Mouse (Mus musculus) G1E (cell line): Measurements from ENCODE around the gene Zfp933. TPM values are rescaled to one million over a fixed set of nuclear protein-coding genes. Genes with fewer than 3 reads are reported as not detected.

Source experiments
- ATAC-seq: 2 replicates; pipeline ENCODE4 v1.8.0; 2016; ENCODE audit warnings: mild to moderate bottlenecking; ENCODE audit not compliant: insufficient number of reproducible peaks, poor library complexity, low FRiP score, severe bottlenecking; ENCODE audit errors: extremely low read depth
- DNase-seq: peaks from one replicate; pipeline ENCODE4 v3.0.0; 2012; ENCODE audit warnings: low spot score
- H3K27me3 ChIP-seq: 2 replicates; pipeline ENCODE4 v1.6.1; 2012; ENCODE audit warnings: mild to moderate bottlenecking, low read length, inconsistent platforms; ENCODE audit not compliant: insufficient read depth
- H3K36me3 ChIP-seq: replicated peaks from 2 replicates; pipeline ENCODE3; 2012; ENCODE audit warnings: mild to moderate bottlenecking, inconsistent platforms
- H3K4me1 ChIP-seq: 2 replicates; pipeline ENCODE4 v1.6.1; 2012; ENCODE audit warnings: low read depth, low read length, inconsistent platforms, mixed read lengths; ENCODE audit not compliant: insufficient read depth
- H3K4me3 ChIP-seq: 2 replicates; pipeline ENCODE4 v1.5.1; 2012; ENCODE audit warnings: low read depth, mild to moderate bottlenecking, inconsistent platforms, low read length, moderate library complexity, mixed read lengths
- H3K9me3 ChIP-seq: replicated peaks from 2 replicates; pipeline ENCODE4 v1.6.1; 2012; ENCODE audit warnings: inconsistent platforms
- CTCF ChIP-seq: IDR thresholded peaks from 2 replicates; pipeline ENCODE4 v1.5.1; 2012; ENCODE audit warnings: low read depth, low read length, inconsistent platforms, mixed read lengths
- GATA1 ChIP-seq: IDR thresholded peaks from 2 replicates; pipeline ENCODE4 v1.6.1; 2012; ENCODE audit warnings: borderline replicate concordance, low read length, inconsistent platforms, mixed read lengths
- GATA2 ChIP-seq: IDR thresholded peaks from 2 replicates; pipeline ENCODE4 v1.6.1; 2012; ENCODE audit warnings: low read depth, low read length, inconsistent platforms, borderline replicate concordance
- POLR2AphosphoS5 ChIP-seq: IDR thresholded peaks from 2 replicates; pipeline ENCODE4 v1.6.1; 2012; ENCODE audit warnings: low read depth, low read length, inconsistent platforms; ENCODE audit not compliant: insufficient replicate concordance
- TAL1 ChIP-seq: conservative IDR thresholded peaks from 2 replicates; pipeline ENCODE4 v1.6.1; 2012; ENCODE audit warnings: low read depth, low read length, inconsistent platforms, mixed read lengths
- polyA plus RNA-seq: library from polyadenylated mRNA; stranded (reverse); fragments of >175 nt; gene quantifications from 2 replicates; pipeline ENCODE4 v1.2.3, GENCODE M21; 2012
- total RNA-seq, 2 experiments: library from RNA; stranded (forward) in 1 of 2; stranded (reverse) in 1 of 2; fragments of 200-1000 nt in 1 of 2; fragments of >200 nt in 1 of 2; fragmentation: Nextera tagmentation in 1 of 2; gene quantifications; 2 replicates each; pipeline ENCODE4 v1.2.3; 2014 to 2017

Zfp933 gene
- total and polyA plus RNA-seq, 3 experiments = 0.15 to 12.4 (median 10.9) TPM

DNA sequence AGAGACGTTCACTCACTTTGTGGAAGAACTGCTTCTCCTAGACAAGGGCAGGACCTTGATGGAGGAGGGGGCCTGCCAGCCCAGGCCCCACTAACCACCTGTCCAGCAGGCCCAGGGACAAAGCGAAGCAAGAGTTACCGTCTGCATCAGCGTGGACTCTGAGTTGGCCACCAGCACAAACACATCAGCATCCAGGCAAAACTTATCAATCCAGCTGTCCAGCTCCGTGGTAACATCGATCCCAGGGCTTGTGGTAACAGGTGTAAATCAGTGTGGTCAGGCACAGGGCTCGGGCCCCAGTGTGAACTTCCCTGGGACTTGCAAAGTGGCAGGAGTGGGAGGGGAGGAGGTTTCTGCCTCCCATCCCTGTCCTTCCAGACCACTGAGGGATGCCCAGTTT, 39.1 kb upstream of the Zfp933 start:
- H3K4me1 ChIP-seq = no peaks in the 10 kb centered on the region
- TF ChIP-seq GATA2 (no peak), CTCF (no peak), GATA1 (no peak), TAL1 (no peak), POLR2AphosphoS5 (no peak)
- H3K4me3 ChIP-seq = no peak overlapping the region
- H3K27me3 ChIP-seq = no peaks in the 10 kb centered on the region
- H3K9me3 ChIP-seq = no peaks in the 10 kb centered on the region
- H3K36me3 ChIP-seq = peaks cover 94% of the 10 kb centered on the region
- ATAC-seq (no peak), DNase-seq (no peak)

DNA sequence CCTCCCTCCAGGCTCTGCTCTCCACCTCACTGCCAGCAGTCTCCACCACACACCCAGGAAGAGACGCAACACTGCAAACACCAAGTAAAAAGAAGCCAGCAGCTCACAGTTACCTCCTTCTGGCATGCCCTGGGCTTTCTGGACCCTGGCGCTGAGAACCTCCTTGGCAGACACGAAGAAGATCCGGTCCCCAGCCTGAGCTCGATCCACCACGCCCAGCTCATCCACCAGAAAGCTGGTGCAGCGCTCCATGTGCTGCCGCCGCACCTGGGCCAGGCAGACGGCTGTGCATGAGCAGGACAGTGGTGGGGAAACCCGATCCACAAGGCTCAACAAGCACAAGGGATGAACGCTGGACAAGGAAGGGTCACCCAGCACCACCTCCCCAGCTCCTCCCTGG, 38.0 kb upstream of the Zfp933 start:
- DNase-seq (no peak), ATAC-seq (no peak)
- no peak overlapping the region for H3K4me3 ChIP-seq
- H3K27me3 ChIP-seq = no peaks in the 10 kb centered on the region
- H3K36me3 ChIP-seq = peaks cover 94% of the 10 kb centered on the region
- H3K9me3 ChIP-seq = no peaks in the 10 kb centered on the region
- no peak for TF ChIP-seq GATA1
- no peak for TF ChIP-seq CTCF
- TF ChIP-seq GATA2 = no peak
- no peak for TF ChIP-seq TAL1
- no peak for TF ChIP-seq POLR2AphosphoS5
- H3K4me1 ChIP-seq = no peaks in the 10 kb centered on the region

GRCm38 (mm10) chr4:147884138-147884537, 36.0 kb upstream of the Zfp933 start:
- TF ChIP-seq POLR2AphosphoS5 = no peak
- TF ChIP-seq GATA2 = no peak
- no peak for TF ChIP-seq TAL1
- no peak for TF ChIP-seq GATA1
- no peak for TF ChIP-seq CTCF
- no peaks in the 10 kb centered on the region for H3K4me1 ChIP-seq
- DNase-seq (no peak), ATAC-seq (no peak)
- no peaks in the 10 kb centered on the region for H3K9me3 ChIP-seq
- H3K27me3 ChIP-seq = no peaks in the 10 kb centered on the region
- H3K4me3 ChIP-seq = no peak overlapping the region
- H3K36me3 ChIP-seq = peaks cover 90% of the 10 kb centered on the region

DNA sequence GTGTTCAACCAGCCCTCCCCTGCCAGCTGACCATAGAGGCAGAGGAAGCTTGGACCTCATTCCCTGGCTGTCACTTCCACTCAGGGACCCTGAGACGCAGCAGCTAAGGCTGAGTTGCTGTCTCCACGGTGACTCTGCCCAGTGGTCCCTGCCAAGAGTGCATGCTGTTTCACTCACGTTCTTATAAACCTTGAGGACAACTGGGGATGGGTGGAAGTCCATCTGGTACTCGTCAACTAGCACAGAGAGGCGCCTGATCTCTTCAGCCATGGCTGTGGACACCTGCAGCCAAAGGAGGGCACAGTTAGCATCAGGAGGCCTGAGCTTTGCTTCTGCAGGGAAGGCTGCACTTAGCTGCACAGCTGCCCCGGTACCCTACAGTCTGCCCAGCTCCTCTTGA, 34.9 kb upstream of the Zfp933 start:
- DNase-seq = no peak
- Histone ChIP-seq H3K36me3 (peaks cover 92% of the 10 kb centered on the region), H3K27me3 (no peaks in the 10 kb centered on the region), H3K4me3 (no peak overlapping the region), H3K9me3 (no peaks in the 10 kb centered on the region), H3K4me1 (no peaks in the 10 kb centered on the region)
- TF ChIP-seq CTCF (no peak), POLR2AphosphoS5 (no peak)
- ATAC-seq = no peak

- TF ChIP-seq GATA2 (no peak), GATA1 (no peak), CTCF (no peak), POLR2AphosphoS5 (no peak)
- Histone ChIP-seq H3K9me3 (no peaks in the 10 kb centered on the region), H3K36me3 (peaks cover 89% of the 10 kb centered on the region), H3K4me3 (no peak overlapping the region), H3K27me3 (no peaks in the 10 kb centered on the region), H3K4me1 (no peaks in the 10 kb centered on the region)
- ATAC-seq (no peak), DNase-seq (no peak)
Observed at GRCm38 (mm10) chr4:147881792-147882191, 33.6 kb upstream of the Zfp933 start.

DNA sequence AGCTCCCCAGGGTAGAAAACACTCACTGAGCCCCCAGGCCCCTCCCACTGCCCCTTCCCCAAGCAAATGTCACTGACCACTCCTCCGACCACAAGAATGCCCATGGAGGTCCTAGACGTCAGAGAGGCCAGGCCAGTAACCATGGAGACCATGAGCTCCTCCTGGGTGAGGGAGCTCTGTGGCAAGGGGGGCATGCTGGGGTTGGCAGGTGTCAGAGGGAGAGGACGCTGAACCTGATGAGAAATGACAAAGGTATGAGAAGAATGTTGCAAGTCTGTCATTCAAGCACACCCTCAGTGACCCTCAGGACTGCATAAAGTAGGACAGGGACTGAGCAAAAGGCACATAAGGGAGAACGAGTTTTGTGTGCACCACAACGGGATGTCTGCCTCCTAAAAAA, 31.7 kb upstream of the Zfp933 start:
- Histone ChIP-seq H3K9me3 (no peaks in the 10 kb centered on the region), H3K4me1 (peaks cover 11% of the 10 kb centered on the region), H3K36me3 (peaks cover 89% of the 10 kb centered on the region), H3K4me3 (no peak overlapping the region), H3K27me3 (no peaks in the 10 kb centered on the region)
- DNase-seq (no peak), ATAC-seq (no peak)
- TF ChIP-seq POLR2AphosphoS5 (no peak), CTCF (no peak), GATA2 (no peak), GATA1 (no peak), TAL1 (no peak)

DNA sequence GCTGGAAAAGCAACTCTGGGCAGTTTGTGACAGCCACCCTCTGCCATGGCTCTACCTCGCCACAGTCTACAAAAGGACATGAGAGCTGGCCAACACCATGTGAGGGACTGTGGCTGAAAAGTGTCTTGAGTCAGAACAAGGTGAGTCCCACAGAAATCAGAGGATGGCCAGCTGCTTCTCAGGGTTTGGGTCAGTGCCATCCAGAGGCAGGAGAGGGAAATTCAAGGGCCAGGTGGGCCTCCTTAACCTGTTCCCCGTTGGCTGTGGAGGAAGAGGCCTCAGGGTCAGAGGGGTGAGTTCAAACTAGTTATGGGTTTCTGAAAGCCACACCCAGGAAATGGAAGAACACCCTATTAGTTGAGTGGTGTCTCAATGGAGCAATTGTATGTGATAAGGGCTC, 31.3 kb upstream of the Zfp933 start:
- TF ChIP-seq TAL1 = no peak
- no peak for TF ChIP-seq GATA1
- no peak for TF ChIP-seq CTCF
- no peak for TF ChIP-seq POLR2AphosphoS5
- no peak for TF ChIP-seq GATA2
- Histone ChIP-seq H3K36me3 (peaks cover 89% of the 10 kb centered on the region), H3K27me3 (no peaks in the 10 kb centered on the region), H3K9me3 (no peaks in the 10 kb centered on the region), H3K4me3 (no peak overlapping the region), H3K4me1 (peaks cover 11% of the 10 kb centered on the region)
- no peak for ATAC-seq
- DNase-seq = no peak
